Mouse (Mus musculus): Measurements from ENCODE around the gene Mark4. TPM values are rescaled to one million over a fixed set of nuclear protein-coding genes. Genes with fewer than 3 reads are reported as not detected.

The Mark4 gene
- polyA plus RNA-seq, 1 experiment from 2014 or later, result 7.4 TPM

- Histone ChIP-seq H3K27ac (ENCODE audit: low read length) (no peak overlapping the region), H3K9me3 (ENCODE audit: low read length) (no peaks in the 10 kb centered on the region), H3K4me2 (replicated peaks; ENCODE audit: low read depth, low read length) (no peak overlapping the region), H3K27me3 (replicated peaks; ENCODE audit: insufficient read depth, low read length) (no peaks in the 10 kb centered on the region), H3K4me3 (ENCODE audit: low read depth, low read length) (no peak overlapping the region), H3K36me3 (ENCODE audit: insufficient read depth, low read length) (no peaks in the 10 kb centered on the region), H3K4me1 (ENCODE audit: insufficient read depth, low read depth, low read length) (no peaks in the 10 kb centered on the region), H3K9ac (replicated peaks; ENCODE audit: low read depth) (no peak overlapping the region)
- 77% methylated on average over 3 of the region's 3 CpGs for WGBS
- TF ChIP-seq EP300 (IDR thresholded peaks at IDR 0.05) (no peak), CTCF (IDR thresholded peaks at IDR 0.05) (no peak)
- ATAC-seq (no peak), DNase-seq (ENCODE audit: low spot score) (no peak)
Observed at GRCm38 (mm10) chr7:19413525-19413924, 45.1 kb downstream of the Mark4 start.

GRCm38 (mm10) chr7:19411783-19412182, 46.8 kb downstream of the Mark4 start:
- TF ChIP-seq CTCF (IDR thresholded peaks at IDR 0.05), result no peak
- H3K4me3 ChIP-seq (ENCODE audit: low read depth, low read length), result no peak overlapping the region
- no peaks in the 10 kb centered on the region for H3K36me3 ChIP-seq (ENCODE audit: insufficient read depth, low read length)
- WGBS, result 80% methylated on average over 5 of the region's 5 CpGs
- no peaks in the 10 kb centered on the region for H3K27me3 ChIP-seq (replicated peaks; ENCODE audit: insufficient read depth, low read length)
- no peak overlapping the region for H3K4me2 ChIP-seq (replicated peaks; ENCODE audit: low read depth, low read length)
- no peak overlapping the region for H3K9ac ChIP-seq (replicated peaks; ENCODE audit: low read depth)
- H3K4me1 ChIP-seq (ENCODE audit: insufficient read depth, low read depth, low read length), result no peaks in the 10 kb centered on the region
- no peak overlapping the region for H3K27ac ChIP-seq (ENCODE audit: low read length)
- DNase-seq (ENCODE audit: low spot score), result no peak
- H3K9me3 ChIP-seq (ENCODE audit: low read length), result no peaks in the 10 kb centered on the region
- ATAC-seq, result no peak

DNA sequence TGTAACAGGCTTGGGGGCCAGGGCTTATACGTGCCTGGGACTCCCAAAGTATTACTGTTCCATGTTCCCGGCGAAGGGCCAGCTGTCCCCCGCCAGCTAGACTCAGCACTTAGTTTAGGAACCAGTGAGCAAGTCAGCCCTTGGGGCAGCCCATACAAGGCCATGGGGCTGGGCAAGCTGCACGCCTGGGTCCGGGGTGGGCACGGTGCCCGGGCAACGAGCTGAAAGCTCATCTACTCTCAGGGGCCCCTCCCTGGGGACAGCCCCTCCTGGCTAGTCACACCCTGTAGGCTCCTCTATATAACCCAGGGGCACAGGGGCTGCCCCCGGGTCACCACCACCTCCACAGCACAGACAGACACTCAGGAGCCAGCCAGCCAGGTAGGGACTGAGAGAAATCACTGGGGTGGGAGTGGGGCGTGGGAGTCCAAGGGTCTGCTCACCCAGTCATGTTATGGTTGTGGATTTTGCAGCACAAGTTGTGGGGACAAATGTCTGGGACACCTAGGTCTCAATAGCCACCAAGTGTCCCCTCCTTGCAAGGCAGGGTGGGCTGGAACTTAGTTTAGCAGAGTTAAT, 47.8 kb downstream of the Mark4 start:
- Histone ChIP-seq H3K4me3 (ENCODE audit: low read depth, low read length) (no peak overlapping the region), H3K36me3 (ENCODE audit: insufficient read depth, low read length) (no peaks in the 10 kb centered on the region), H3K4me2 (replicated peaks; ENCODE audit: low read depth, low read length) (no peak overlapping the region), H3K27me3 (replicated peaks; ENCODE audit: insufficient read depth, low read length) (no peaks in the 10 kb centered on the region), H3K9ac (replicated peaks; ENCODE audit: low read depth) (no peak overlapping the region), H3K27ac (ENCODE audit: low read length) (no peak overlapping the region), H3K9me3 (ENCODE audit: low read length) (no peaks in the 10 kb centered on the region), H3K4me1 (ENCODE audit: insufficient read depth, low read depth, low read length) (no peaks in the 10 kb centered on the region)
- TF ChIP-seq EP300 (IDR thresholded peaks at IDR 0.05), result no peak
- WGBS, result 70% methylated on average over 11 of the region's 11 CpGs
- DNase-seq (ENCODE audit: low spot score), result no peak
- 0 out of 2 replicates have a peak, but pooled peaks have one; percentile 23 for ATAC-seq

DNA sequence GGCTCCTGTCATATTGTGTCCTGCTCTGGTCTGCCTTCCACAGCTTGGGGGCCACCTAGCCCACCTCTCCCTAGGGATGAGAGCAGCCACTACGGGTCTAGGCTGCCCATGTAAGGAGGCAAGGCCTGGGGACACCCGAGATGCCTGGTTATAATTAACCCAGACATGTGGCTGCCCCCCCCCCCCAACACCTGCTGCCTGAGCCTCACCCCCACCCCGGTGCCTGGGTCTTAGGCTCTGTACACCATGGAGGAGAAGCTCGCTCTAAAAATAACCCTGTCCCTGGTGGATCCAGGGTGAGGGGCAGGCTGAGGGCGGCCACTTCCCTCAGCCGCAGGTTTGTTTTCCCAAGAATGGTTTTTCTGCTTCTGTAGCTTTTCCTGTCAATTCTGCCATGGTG, 48.9 kb downstream of the Mark4 start:
- Histone ChIP-seq H3K36me3 (ENCODE audit: insufficient read depth, low read length) (no peaks in the 10 kb centered on the region), H3K9ac (replicated peaks; ENCODE audit: low read depth) (no peak overlapping the region), H3K4me3 (ENCODE audit: low read depth, low read length) (no peak overlapping the region), H3K4me1 (ENCODE audit: insufficient read depth, low read depth, low read length) (no peaks in the 10 kb centered on the region), H3K4me2 (replicated peaks; ENCODE audit: low read depth, low read length) (no peak overlapping the region), H3K9me3 (ENCODE audit: low read length) (no peaks in the 10 kb centered on the region), H3K27me3 (replicated peaks; ENCODE audit: insufficient read depth, low read length) (no peaks in the 10 kb centered on the region), H3K27ac (ENCODE audit: low read length) (no peak overlapping the region)
- DNase-seq (ENCODE audit: low spot score) (no peak), ATAC-seq (no peak)
- TF ChIP-seq EP300 (IDR thresholded peaks at IDR 0.05), result no peak
- TF ChIP-seq CTCF (IDR thresholded peaks at IDR 0.05), result no peak
- 37% methylated on average over 6 of the region's 6 CpGs for WGBS

DNA sequence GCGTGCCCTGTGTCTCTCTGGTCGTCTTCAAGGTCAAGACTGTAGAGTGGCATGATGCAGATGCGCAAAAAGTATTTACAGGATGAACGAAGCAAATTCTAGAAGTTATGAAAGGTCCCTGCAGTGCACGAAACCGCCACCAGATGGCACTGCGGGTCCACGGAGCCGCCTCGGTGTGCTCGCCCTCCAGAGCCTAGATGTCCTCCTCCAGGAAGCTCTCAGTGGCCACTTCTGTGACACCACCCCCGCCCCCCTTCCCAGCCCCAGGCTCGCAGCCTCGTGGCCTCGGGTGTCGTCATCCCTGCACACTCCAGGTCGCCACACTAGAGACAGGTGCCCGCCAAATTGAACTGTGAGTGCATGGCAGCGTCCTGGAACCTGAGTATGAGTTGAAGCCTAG, 53.2 kb downstream of the Mark4 start:
- Histone ChIP-seq H3K4me1 (ENCODE audit: insufficient read depth, low read depth, low read length) (no peaks in the 10 kb centered on the region), H3K27me3 (replicated peaks; ENCODE audit: insufficient read depth, low read length) (0 out of 2 replicates have a peak, but pooled peaks cover 10% of the 10 kb centered on the region), H3K4me3 (ENCODE audit: low read depth, low read length) (no peak overlapping the region), H3K9ac (replicated peaks; ENCODE audit: low read depth) (no peak overlapping the region), H3K9me3 (ENCODE audit: low read length) (no peaks in the 10 kb centered on the region), H3K36me3 (ENCODE audit: insufficient read depth, low read length) (no peaks in the 10 kb centered on the region), H3K27ac (ENCODE audit: low read length) (no peak overlapping the region), H3K4me2 (replicated peaks; ENCODE audit: low read depth, low read length) (no peak overlapping the region)
- peak; percentile 89 for DNase-seq (ENCODE audit: low spot score)
- no peak for TF ChIP-seq EP300 (IDR thresholded peaks at IDR 0.05)
- peak; percentile 97 for TF ChIP-seq CTCF (IDR thresholded peaks at IDR 0.05)
- WGBS, result under 1% methylated on average over 19 of the region's 19 CpGs
- peak; percentile 87 for ATAC-seq

- Histone ChIP-seq H3K4me1 (ENCODE audit: insufficient read depth, low read depth, low read length) (no peaks in the 10 kb centered on the region), H3K4me3 (ENCODE audit: low read depth, low read length) (peak within 1 kb of the TSS; percentile 51), H3K9ac (replicated peaks; ENCODE audit: low read depth) (peak within 1 kb of the TSS; percentile 33), H3K27ac (ENCODE audit: low read length) (no peak within 1 kb of the TSS), H3K36me3 (ENCODE audit: insufficient read depth, low read length) (no peaks in the 10 kb centered on the region), H3K9me3 (ENCODE audit: low read length) (no peaks in the 10 kb centered on the region), H3K27me3 (replicated peaks; ENCODE audit: insufficient read depth, low read length) (0 out of 2 replicates have a peak, but pooled peaks cover 10% of the 10 kb centered on the region), H3K4me2 (replicated peaks; ENCODE audit: low read depth, low read length) (peak within 1 kb of the TSS; percentile 81)
- TF ChIP-seq CTCF (IDR thresholded peaks at IDR 0.05) (no peak), EP300 (IDR thresholded peaks at IDR 0.05) (no peak)
- WGBS, result 45% methylated on average over 7 of the region's 7 CpGs
- DNase-seq (ENCODE audit: low spot score), result no peak
- ATAC-seq, result no peak
Observed at GRCm38 (mm10) chr7:19404476-19404875, 54.1 kb downstream of the Mark4 start, which contains the start of gene Ckm. Gene Ckm, plus strand, starts transcription at chr7:19404776.

Data from lung, postnatal 0 days (tissue).